Mouse (Mus musculus) kidney, adult 2 months (tissue): ENCODE measurements around the gene Gm6676.
"Not testable (repeated sequence)": the region's sequence is repeated elsewhere in the genome, so short reads cannot be mapped to it uniquely, and the experiment has no call there.

Experiments
- CTCF ChIP-seq: fragments of 200-500 bp; conservative IDR thresholded peaks from 2 replicates; pipeline ENCODE4 v1.5.1; 2011; ENCODE audit warnings: low read depth, mild to moderate bottlenecking, control low read depth, low read length, moderate library complexity, mixed read lengths; ENCODE audit not compliant: insufficient read depth, insufficient read length
- POLR2A ChIP-seq: fragments of 200-500 bp; IDR thresholded peaks from one replicate; pipeline ENCODE4 v1.6.1; 2011; ENCODE audit warnings: low read depth, low read length, control low read depth

GRCm38 (mm10) chr14:7100521-7100920 lies 24.7 kb downstream of the Gm6676 start, which contains the start of gene Gm3696:
- TF ChIP-seq CTCF, POLR2A: not testable (repeated sequence)
